Mouse (Mus musculus): Measurements from ENCODE around the gene Mtif3.

Gene Mtif3

GRCm38 (mm10) chr5:146963118-146963936 is at the start of gene Mtif3:
TSS of gene Mtif3 (minus strand) at chr5:146963800.
- peak; percentile 98 for DNase-seq

GRCm38 (mm10) chr5:147011333-147011732 is 47.7 kb upstream of the Mtif3 start:
- DNase-seq: no peak

GRCm38 (mm10) chr5:147003303-147003702 is 39.7 kb upstream of the Mtif3 start:
- DNase-seq: no peak

GRCm38 (mm10) chr5:147001312-147001711 is 37.7 kb upstream of the Mtif3 start:
- DNase-seq: no peak

GRCm38 (mm10) chr5:146998802-146999201 is 35.2 kb upstream of the Mtif3 start:
- DNase-seq: no peak

- DNase-seq: no peak
These were observed 33.2 kb upstream of the Mtif3 start for GRCm38 (mm10) chr5:146996812-146997211.

GRCm38 (mm10) chr5:146994973-146995372 is 31.4 kb upstream of the Mtif3 start:
- no peak for DNase-seq

- peak; percentile 94 for DNase-seq
These were observed 29.9 kb upstream of the Mtif3 start for GRCm38 (mm10) chr5:146993509-146993908.

GRCm38 (mm10) chr5:146989051-146989450 is 25.5 kb upstream of the Mtif3 start:
- DNase-seq: no peak

GRCm38 (mm10) chr5:146987588-146987987 is 24.0 kb upstream of the Mtif3 start:
- DNase-seq: no peak

GRCm38 (mm10) chr5:146985725-146986433 is 22.3 kb upstream of the Mtif3 start:
- DNase-seq: no peak

GRCm38 (mm10) chr5:146983216-146983615 is 19.6 kb upstream of the Mtif3 start:
- DNase-seq: peak; percentile 93

GRCm38 (mm10) chr5:146981376-146981775 is 17.8 kb upstream of the Mtif3 start:
- DNase-seq: no peak

GRCm38 (mm10) chr5:146974781-146975123 is 11.2 kb upstream of the Mtif3 start:
- no peak for DNase-seq

- DNase-seq: no peak
These were observed 10.5 kb upstream of the Mtif3 start for GRCm38 (mm10) chr5:146973858-146974780.

- no peak for DNase-seq
These were observed 9.8 kb upstream of the Mtif3 start for GRCm38 (mm10) chr5:146973353-146973752.

- no peak for DNase-seq
These were observed 8.4 kb upstream of the Mtif3 start for GRCm38 (mm10) chr5:146971776-146972561.

- no peak for DNase-seq
These were observed 5.2 kb upstream of the Mtif3 start for GRCm38 (mm10) chr5:146968695-146969393.

GRCm38 (mm10) chr5:146963937-146964278 is 308 bp upstream of the Mtif3 start:
- DNase-seq: no peak

- DNase-seq: no peak
These were observed 6.9 kb downstream of the Mtif3 start for GRCm38 (mm10) chr5:146956678-146957077.

- DNase-seq: no peak
These were observed 7.9 kb downstream of the Mtif3 start for GRCm38 (mm10) chr5:146955651-146956050.

- DNase-seq: no peak
These were observed 9.0 kb downstream of the Mtif3 start for GRCm38 (mm10) chr5:146954576-146954975.

Data from heart, adult 11 months (tissue).